Mouse (Mus musculus) lung, postnatal 0 days (tissue): ENCODE results near the gene Rab11fip3.

ENCODE experiments used
- CTCF ChIP-seq: IDR thresholded peaks from 2 replicates; pipeline ENCODE4 v1.5.1; 2016; ENCODE audit warnings: antibody characterized with exemption, mild to moderate bottlenecking
- EP300 ChIP-seq: IDR thresholded peaks from 2 replicates; pipeline ENCODE4 v1.6.1; 2016; ENCODE audit warnings: antibody characterized with exemption, mild to moderate bottlenecking, control low read depth

DNA sequence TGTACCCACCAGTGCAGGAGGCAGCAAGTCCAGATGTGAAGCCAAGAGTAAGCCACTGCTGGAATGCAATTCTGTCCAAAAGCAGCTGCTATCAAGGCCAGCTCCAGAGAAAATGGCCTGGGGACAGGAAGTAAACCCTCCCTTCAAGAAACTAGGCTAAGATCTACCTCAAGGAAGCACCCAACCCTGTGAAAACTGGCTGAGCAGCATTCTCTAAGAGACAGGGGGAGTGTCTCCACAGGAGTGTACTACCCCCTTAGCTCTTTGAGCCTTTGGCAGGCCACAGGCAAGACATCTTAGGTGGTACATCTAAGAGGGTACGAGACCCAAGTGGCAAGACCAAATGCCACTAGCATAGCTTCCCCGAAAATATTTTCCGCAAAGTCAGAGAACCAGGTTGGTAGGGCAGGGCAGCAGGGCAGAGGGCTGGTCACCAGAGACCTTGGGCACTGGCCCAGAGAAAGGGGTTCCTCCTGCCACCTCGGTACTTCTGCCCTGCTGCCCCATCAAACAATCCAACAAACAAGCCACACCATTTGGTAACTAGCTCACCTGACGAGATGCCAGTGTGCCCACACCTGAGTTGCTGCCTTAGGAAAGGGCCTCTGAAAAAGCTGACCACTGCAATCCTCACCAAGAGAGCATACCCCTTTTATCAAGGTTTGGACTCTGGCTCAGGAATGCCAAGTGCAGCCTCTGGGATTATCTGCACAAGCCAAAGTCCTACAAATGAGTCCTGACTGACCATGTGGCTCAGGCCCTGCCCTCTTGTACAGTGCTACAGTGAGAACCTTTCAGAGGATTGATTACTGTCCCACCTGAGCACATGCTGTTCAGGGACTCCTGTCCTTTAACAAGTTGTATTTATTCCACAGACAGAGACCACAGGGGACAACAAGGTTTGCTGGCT is 89.3 kb downstream of the Rab11fip3 start:
- TF ChIP-seq CTCF (no peak), EP300 (no peak)
